Mouse (Mus musculus) liver, embryonic 14.5 days (tissue): ENCODE measurements around the gene Gpr12. TPM values are rescaled to one million over a fixed set of nuclear protein-coding genes. Genes with fewer than 3 reads are reported as not detected.
A peak's percentile ranks its signal among the peaks of the same experiment; 100 is the strongest.
"Not testable (repeated sequence)": the region's sequence is repeated elsewhere in the genome, so short reads cannot be mapped to it uniquely, and the experiment has no call there.

Source experiments
- ATAC-seq: fragments of 200-750 bp; cut with Nextera tagmentation; 2 replicates; pipeline ENCODE4 v1.8.0; 2017; ENCODE audit warnings: moderate number of reproducible peaks, mild to moderate bottlenecking, moderate library complexity; ENCODE audit not compliant: insufficient read depth
- DNase-seq, 3 experiments: peaks; one replicate each; pipeline ENCODE4 v3.0.0-alpha.2; 2012 to 2013; ENCODE audit warnings: low read depth in 3 of 3, low spot score in 3 of 3
- H3K27ac ChIP-seq: fragments of 300-500 bp; sonication (generic); 2 replicates; pipeline ENCODE4 v1.5.1; 2014; ENCODE audit warnings: moderate library complexity, mild to moderate bottlenecking, control low read depth, inconsistent platforms
- H3K27me3 ChIP-seq: fragments of 300-500 bp; sonication (generic); 2 replicates; pipeline ENCODE4 v1.6.1; 2014; ENCODE audit warnings: mild to moderate bottlenecking, low read length, moderate library complexity; ENCODE audit not compliant: control insufficient read depth, insufficient read depth
- H3K36me3 ChIP-seq: fragments of 300-500 bp; sonication (generic); replicated peaks from 2 replicates; pipeline ENCODE4 v1.6.1; 2014; ENCODE audit warnings: low read depth; ENCODE audit not compliant: control insufficient read depth, insufficient read depth
- H3K4me1 ChIP-seq, 2 experiments: fragments of 200-500 bp in 1 of 2; fragments of 300-500 bp in 1 of 2; sonication (generic) in 1 of 2; replicated peaks; 2 replicates each; pipeline ENCODE4 v1.6.1; 2012 to 2014; ENCODE audit warnings: antibody characterized with exemption in 1 of 2, inconsistent platforms in 1 of 2, low read length in 1 of 2; ENCODE audit not compliant: control insufficient read depth in 2 of 2, insufficient read depth in 2 of 2
- H3K4me2 ChIP-seq: fragments of 300-500 bp; sonication (generic); 2 replicates; pipeline ENCODE4 v1.6.1; 2014; ENCODE audit warnings: low read depth, mild to moderate bottlenecking, control low read depth, moderate library complexity
- H3K4me3 ChIP-seq, 2 experiments: fragments of 200-500 bp in 1 of 2; fragments of 300-500 bp in 1 of 2; sonication (generic) in 1 of 2; 2 replicates each; pipeline ENCODE4 v1.5.1; 2012 to 2014; ENCODE audit warnings: low read depth in 2 of 2, low read length in 2 of 2, mild to moderate bottlenecking in 2 of 2, control low read depth in 1 of 2, inconsistent platforms in 1 of 2, moderate library complexity in 1 of 2; ENCODE audit not compliant: insufficient read depth in 1 of 2
- H3K9ac ChIP-seq: fragments of 300-500 bp; sonication (generic); replicated peaks from 2 replicates; pipeline ENCODE4 v1.6.1; 2014; ENCODE audit warnings: mild to moderate bottlenecking, control low read depth, moderate library complexity
- H3K9me3 ChIP-seq: fragments of 300-500 bp; sonication (generic); 2 replicates; pipeline ENCODE4 v1.6.1; 2016; ENCODE audit warnings: low read length, mixed read lengths; ENCODE audit not compliant: control insufficient read depth
- CTCF ChIP-seq: IDR thresholded peaks from 2 replicates; pipeline ENCODE4 v1.5.1; 2016; ENCODE audit warnings: antibody characterized with exemption, low read depth, control low read depth
- EP300 ChIP-seq: IDR thresholded peaks from 2 replicates; pipeline ENCODE4 v1.6.1; 2016; ENCODE audit warnings: antibody characterized with exemption, low read depth
- WGBS: fragments of 180-500 bp; shearing (Covaris S2); extraction: QIAGEN DNeasy Blood & Tissue Kit; methylation state at CpG from one replicate; pipeline ENCODE4 v1.1.7; 2014; ENCODE audit not compliant: insufficient replicate concordance; 5-methylcytosine and 5-hydroxymethylcytosine counted together
- polyA plus RNA-seq, 2 experiments: library from polyadenylated mRNA; depleted of rRNA in 1 of 2; stranded (reverse) in 1 of 2; unstranded in 1 of 2; fragments of >200 nt; fragmentation: Nextera tagmentation in 1 of 2; extraction: Ambion mirVana in 1 of 2; gene quantifications; 2 replicates each; pipeline versions ENCODE4 v1.2.1 to v1.2.3; 2012 to 2014

Gpr12 gene
- polyA plus RNA-seq, 2 experiments = 0.05 to 0.99 TPM

DNA sequence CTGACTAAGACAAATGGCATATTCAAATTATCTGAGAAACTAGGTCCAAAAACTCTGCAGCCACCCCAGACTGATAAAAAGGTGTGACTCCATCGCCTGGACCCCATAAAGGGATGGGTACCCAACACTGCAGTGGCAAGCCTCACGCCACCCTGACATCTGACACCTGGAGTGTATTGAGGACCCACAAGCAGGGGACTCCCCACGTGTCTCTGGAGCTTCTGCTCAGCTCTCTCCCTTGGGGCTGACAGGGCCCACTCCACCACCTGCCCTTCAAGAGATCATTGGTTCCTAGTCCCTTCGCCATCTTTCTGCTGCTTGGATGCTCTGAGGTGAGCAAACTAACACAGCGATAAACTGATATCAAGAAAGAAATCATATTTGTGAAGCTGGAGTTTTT lies 22.8 kb upstream of the Gpr12 start:
- 48% methylated on average over 5 of the region's 5 CpGs for WGBS
- TF ChIP-seq CTCF (no peak), EP300 (no peak)
- DNase-seq = no peak
- Histone ChIP-seq H3K9me3 (no peaks in the 10 kb centered on the region), H3K27ac (no peak overlapping the region), H3K9ac (no peak overlapping the region), H3K36me3 (no peaks in the 10 kb centered on the region), H3K4me2 (no peak overlapping the region), H3K4me3 (no peak overlapping the region), H3K4me1 (no peaks in the 10 kb centered on the region), H3K27me3 (no peaks in the 10 kb centered on the region)
- no peak for ATAC-seq

DNA sequence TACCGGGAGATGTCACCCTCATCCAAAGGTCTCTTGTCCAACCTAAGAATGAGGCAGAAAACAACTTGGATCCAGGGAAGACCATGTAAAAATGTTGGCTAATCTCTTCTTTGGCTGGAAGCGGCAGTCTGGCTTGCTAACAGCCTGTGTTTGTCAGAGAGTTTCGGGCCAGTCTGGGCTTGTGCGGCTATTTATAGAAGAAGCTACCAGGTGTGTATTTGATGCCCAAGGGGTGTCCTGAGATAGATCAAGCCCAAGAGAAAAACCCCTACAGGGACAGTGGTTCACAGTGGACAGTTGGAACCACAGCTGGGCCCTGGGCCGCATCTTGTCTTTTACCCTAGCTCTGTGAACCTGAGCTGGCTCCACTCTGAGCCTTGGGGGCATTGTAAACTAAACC lies 21.9 kb upstream of the Gpr12 start:
- Histone ChIP-seq H3K27me3 (no peaks in the 10 kb centered on the region), H3K4me2 (no peak overlapping the region), H3K9ac (no peak overlapping the region), H3K9me3 (no peaks in the 10 kb centered on the region), H3K4me1 (no peaks in the 10 kb centered on the region), H3K36me3 (no peaks in the 10 kb centered on the region), H3K4me3 (no peak overlapping the region), H3K27ac (no peak overlapping the region)
- ATAC-seq (no peak), DNase-seq (no peak)
- TF ChIP-seq CTCF = no peak
- TF ChIP-seq EP300 = no peak
- WGBS = 66% methylated on average over 5 of the region's 5 CpGs

DNA sequence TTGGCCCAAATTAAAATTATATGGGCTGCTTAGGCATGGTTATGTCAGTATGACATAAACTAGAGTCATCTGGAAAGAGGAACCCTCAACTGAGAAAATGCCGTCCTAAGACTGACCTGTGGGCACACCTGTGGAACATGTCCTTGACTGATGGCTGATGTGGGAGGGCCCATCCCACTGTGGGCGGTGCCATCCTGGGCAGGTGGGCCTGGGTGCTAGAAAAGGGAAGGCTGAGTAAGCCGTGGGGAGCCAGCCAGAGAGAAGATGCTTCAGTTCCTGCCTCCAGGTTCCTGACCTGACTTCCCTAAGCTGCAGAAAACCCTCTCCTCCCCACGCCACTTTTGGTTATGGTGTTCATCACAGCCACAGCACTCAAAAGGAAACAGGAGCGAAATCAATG lies 21.2 kb upstream of the Gpr12 start:
- no peak for ATAC-seq
- no peaks in the 10 kb centered on the region for H3K4me1 ChIP-seq
- TF ChIP-seq EP300 (no peak), CTCF (no peak)
- WGBS = 42% methylated on average over 5 of the region's 5 CpGs
- H3K4me3 ChIP-seq = no peak overlapping the region
- H3K9ac ChIP-seq = no peak overlapping the region
- no peak for DNase-seq
- no peak overlapping the region for H3K27ac ChIP-seq
- H3K27me3 ChIP-seq = no peaks in the 10 kb centered on the region
- H3K36me3 ChIP-seq = no peaks in the 10 kb centered on the region
- H3K9me3 ChIP-seq = no peaks in the 10 kb centered on the region
- no peak overlapping the region for H3K4me2 ChIP-seq

DNA sequence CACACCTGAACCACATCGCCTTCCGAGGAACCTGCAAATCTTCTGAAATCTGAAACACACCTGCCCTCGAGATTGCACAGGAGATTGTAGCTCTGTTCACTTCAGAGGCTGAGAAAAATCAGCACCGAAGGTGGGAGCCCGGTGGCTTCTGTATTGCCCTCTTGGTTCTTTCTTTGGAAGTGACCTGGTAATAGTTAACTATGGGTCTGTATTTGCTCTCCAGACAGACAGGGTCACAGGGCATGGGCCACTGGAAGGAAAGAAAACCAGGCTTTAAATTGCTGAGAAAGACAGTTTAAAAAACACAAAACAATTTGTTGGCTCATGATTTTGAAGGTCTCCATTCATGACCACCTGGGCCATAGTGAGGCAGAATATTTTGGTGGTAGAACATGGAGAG lies 14.9 kb upstream of the Gpr12 start:
- H3K9me3 ChIP-seq = no peaks in the 10 kb centered on the region
- no peaks in the 10 kb centered on the region for H3K36me3 ChIP-seq
- 66% methylated on average over 5 of the region's 5 CpGs for WGBS
- ATAC-seq (no peak), DNase-seq (no peak)
- TF ChIP-seq EP300 (no peak), CTCF (no peak)
- no peaks in the 10 kb centered on the region for H3K27me3 ChIP-seq
- peaks cover 0 to 6% of the 10 kb centered on the region in 2 experiments; a peak in 2 of 4 replicates for H3K4me1 ChIP-seq
- H3K4me3 ChIP-seq = peak overlapping the region; percentile 8 to 37; a peak in 2 of 4 replicates
- no peak overlapping the region for H3K27ac ChIP-seq
- H3K9ac ChIP-seq = no peak overlapping the region
- peak overlapping the region; percentile 40 for H3K4me2 ChIP-seq

DNA sequence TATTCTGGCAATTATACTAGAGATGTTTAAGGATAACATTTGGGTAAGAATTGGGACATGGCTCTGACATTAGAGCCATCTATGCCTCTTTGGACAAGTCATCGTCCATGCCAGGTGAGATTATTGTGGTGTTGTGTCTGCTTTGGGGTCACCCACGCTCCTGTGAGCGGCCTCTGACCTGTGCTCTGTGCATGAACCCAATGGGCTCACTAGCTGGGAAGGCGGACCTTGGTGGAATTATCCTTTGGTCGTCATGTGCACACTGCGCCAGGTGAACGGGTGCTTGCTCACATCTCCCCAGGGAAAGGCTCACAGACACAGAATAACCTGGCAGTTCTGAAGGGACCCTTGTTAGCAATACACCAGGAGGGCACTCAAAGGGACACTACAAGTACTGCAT lies 14.2 kb upstream of the Gpr12 start:
- ATAC-seq, H3K27me3 ChIP-seq, DNase-seq, H3K4me3 ChIP-seq, H3K4me1 ChIP-seq, H3K36me3 ChIP-seq, H3K27ac ChIP-seq, H3K9ac ChIP-seq, H3K9me3 ChIP-seq: not testable (repeated sequence)
- H3K4me2 ChIP-seq = peak overlapping the region; percentile 40
- WGBS = 54% methylated on average over 7 of the region's 7 CpGs
